Mouse (Mus musculus): ENCODE measurements around the gene Mfap5.
"Not testable (repeated sequence)": the region's sequence is repeated elsewhere in the genome, so short reads cannot be mapped to it uniquely, and the experiment has no call there.

DNA sequence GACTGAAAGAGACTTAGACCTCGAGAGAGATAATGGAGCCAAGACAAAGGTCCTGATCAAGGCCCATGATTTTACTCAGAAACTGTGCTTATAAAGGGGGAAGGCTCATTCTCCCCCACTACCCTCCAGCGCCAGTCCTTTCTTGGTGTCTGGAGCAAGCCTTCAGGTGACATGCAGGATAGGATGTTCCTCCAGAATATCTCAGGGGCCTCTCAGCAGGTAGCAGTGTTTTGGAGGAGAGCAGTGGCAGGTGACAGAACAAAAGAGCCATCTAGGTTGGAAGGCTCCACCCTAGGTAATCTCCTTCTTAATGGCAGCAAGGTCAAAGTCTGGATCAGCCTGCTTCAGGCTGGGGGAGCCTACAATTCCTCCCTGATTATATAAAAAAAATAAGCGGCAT lies 34.2 kb upstream of the Mfap5 start:
- TF ChIP-seq CTCF (IDR thresholded peaks at IDR 0.05; ENCODE audit: low read depth, low read length); POLR2A (IDR thresholded peaks at IDR 0.05; ENCODE audit: insufficient read depth, low read length): not testable (repeated sequence)
